Mouse (Mus musculus): ENCODE results near the gene Vamp3. TPM values are rescaled to one million over a fixed set of nuclear protein-coding genes. Genes with fewer than 3 reads are reported as not detected.
A peak's percentile ranks its signal among the peaks of the same experiment; 100 is the strongest.
"Not testable (repeated sequence)": the region's sequence is repeated elsewhere in the genome, so short reads cannot be mapped to it uniquely, and the experiment has no call there.

The Vamp3 gene
- total RNA-seq, 2 experiments from 2014 or later, result 51.0 to 54.1 TPM

DNA sequence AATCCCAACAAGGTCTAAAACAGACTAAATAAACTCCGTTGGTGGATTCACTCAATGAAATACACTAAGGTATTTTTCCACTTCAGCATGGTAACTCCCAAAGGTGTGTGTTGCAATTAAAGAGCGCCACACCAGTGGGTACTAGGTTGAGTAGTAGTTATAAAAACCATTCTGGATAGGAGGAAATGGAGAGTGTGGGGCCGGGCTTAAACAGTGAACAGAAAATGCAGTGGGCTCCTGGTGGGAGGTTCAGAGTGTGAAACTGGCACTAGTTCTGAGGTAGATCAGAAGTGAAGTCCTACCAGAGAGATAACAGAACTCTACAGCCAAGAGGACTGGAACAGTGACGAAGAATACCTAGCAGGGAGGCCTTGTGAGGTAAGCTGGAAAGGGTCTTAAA lies 871 bp upstream of the Vamp3 start:
- no peak for DNase-seq

DNA sequence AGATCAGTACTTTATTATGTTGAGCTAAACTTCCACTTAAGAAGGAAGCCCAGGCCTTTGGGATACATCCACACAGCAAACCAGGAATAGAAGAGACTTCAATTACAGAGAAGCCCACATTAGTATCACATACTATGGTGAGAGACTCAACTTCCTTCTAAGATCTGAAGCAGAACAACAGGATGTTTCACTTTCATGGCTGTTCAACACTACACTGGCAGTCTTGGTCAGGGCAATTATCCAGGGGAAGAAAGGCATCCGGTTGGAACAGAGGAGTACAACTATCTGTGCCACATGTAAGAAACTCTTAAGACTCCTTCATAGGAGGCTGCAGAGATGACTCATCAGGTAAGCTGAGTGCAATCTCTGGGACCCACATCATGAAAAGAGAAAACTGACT lies 6.6 kb downstream of the Vamp3 start:
- intact Hi-C loops (cut with DNase I; ENCODE audit: low total_unique reads), result no loop called here
- DNase-seq, result no peak

More for the DNA sequence above, 871 bp upstream of the Vamp3 start:
- intact Hi-C loops (cut with DNase I; ENCODE audit: low total_unique reads), result no loop called here

DNA sequence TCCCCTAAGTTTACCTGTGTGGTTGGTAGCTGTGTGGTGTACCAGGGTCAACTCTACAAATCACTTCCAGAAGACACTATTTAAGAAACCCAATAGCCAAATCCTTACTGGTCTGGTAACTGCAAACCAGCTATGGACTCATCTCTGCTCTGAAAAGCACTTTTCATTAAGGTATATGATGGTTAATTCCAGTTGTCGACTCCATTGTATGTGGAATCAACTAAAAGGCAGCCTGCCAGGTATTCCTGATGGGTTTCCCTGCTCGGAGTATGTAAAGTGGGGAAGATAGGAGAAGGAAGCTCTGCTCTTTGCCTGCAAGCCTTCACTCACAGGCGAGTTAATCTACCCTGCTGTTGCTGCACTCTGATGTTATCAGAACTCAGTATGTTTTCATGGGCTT lies 11.2 kb downstream of the Vamp3 start:
- intact Hi-C loops (cut with DNase I; ENCODE audit: low total_unique reads), result no loop called here
- DNase-seq, result no peak

DNA sequence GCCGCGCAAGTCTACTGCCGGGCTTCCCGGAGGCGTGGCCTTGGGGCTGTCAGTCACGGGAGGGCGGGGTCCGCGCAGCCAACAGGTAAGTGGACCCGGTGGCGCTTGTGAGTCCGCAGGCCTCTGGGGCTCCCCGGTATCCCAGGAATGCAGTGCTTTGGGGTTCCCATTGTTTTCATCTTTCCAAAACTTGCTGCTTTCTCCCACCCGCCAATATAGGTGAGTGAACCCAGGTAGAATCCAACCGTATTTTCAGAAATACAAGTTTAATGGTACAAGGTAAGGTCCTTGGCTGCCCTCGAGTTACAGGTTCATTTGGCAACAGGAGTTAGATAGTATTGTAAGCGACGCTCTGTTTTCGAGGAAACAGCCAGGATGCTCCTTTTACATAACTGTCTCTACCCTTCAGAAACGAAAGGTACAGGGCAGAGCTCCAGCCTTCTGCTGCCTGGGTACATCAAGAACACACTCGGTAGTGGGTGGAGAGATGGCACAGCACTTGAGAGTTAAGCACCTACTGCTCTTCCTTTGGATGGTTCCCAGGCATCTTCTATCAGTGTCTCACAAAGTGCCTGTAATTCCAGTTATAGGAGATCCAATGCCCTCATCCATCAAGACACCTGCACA lies 12.7 kb downstream of the Vamp3 start:
- no peak for DNase-seq
- intact Hi-C loops (cut with DNase I; ENCODE audit: low total_unique reads), result no loop called here

DNA sequence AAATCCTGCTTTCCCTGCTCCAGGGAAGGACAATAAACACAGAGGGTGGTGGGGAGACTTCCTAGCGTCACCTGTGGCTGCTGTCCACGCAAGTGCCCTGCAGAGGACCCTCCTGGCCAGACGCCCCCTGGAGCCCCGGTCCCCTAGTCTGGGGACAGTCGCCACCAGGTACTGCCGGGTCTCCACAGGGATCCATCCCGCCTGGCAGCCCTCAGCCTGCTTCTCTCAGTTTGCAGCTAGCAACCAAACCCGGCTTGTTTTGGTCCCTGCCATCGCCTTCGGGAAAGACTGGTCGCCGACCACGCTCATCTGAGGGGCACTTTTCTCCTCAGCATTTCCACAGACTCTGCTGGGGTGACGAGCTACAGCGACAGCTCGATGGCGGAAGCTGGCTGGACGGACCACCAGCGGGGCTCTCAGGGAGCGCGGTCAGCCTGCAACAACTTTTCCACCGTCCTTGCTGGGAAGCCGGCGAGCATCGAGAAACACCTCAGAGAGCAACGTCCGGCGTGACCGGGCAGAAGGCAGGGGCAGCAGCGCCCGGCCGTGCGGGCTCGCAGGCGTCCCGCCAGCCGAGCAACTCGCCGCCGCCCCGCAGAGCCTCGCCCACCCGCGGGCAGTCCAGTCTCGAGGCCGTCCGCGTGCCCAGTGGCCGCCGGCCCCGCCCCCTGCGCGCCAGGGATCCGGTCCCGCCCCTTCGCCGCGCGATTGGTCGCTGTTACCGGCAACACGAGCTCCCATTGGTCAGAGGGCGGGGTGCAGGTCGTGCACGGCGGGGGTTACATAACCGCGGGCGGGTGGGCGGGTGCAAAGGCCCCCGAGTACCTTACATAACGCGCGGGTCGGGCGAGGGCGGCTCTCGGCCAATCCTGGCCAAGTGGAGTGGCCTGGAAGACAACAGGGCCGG lies 13.5 kb downstream of the Vamp3 start, which contains the start of gene Per3:
Gene Per3 (minus strand): TSS at position 629 of the 907 bp plus-strand sequence.
- DNase-seq, result peak; percentile 99
- intact Hi-C loops (cut with DNase I; ENCODE audit: low total_unique reads), result no loop called here

DNA sequence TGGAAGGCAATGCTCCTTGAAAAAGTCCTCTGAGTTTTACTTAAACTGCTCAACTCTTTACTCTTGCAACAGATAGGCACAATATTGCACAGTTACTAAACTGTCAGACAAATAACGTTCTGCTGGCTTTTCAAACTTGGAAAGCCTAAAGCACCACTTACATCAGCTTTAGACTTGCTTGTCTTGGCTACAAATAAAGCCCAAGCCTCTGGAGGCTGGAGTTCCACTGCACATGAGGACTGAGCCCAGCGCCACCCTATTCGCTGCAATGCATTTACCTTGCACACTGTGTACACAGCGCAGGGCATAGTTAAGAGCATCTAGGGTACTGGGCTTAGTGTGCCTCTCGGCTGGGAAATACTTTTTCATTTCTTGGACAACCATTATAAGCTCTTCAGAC lies 14.5 kb downstream of the Vamp3 start:
- DNase-seq, result no peak
- intact Hi-C loops (cut with DNase I; ENCODE audit: low total_unique reads), result no loop called here

DNA sequence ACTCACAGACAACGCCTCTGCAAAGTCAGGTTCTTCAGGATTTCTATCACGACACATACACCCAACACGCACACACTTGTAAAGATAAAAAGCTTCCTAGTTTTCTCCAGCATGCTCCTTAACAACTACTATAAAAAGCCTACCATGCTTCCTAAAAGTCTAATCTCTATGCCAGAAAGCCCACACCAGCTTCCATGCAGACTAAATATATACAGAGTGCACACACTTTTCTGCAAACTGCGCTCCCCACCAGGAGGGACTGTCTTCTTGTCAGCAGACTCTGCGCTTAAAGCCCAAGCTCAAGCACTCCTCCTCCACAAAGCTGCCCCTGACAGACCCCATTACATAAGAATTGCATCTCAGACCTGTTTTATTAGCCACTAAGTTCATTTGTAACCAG lies 16.3 kb downstream of the Vamp3 start:
- intact Hi-C loops (cut with DNase I; ENCODE audit: low total_unique reads), result no loop called here
- DNase-seq, result no peak

DNA sequence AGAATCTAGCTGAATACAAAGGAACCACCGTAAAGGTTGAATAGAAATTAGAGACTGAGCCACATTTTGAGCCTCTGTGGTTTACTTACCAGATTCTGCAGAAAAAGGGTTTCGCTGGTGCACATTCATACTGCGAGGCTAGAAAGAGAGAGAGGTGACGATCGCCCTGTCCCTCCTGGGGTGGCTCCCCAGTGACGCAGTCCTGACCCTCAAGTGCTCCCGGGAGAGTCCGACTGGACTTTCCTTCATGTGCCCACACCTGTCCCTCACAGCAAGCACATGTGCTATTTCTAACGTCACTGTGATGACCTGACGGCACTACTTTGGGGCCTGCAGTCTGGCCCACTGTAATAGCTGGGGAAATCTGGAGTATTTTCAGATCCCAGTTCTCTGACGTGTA lies 20.0 kb downstream of the Vamp3 start:
- DNase-seq, result no peak
- intact Hi-C loops (cut with DNase I; ENCODE audit: low total_unique reads), result no loop called here

DNA sequence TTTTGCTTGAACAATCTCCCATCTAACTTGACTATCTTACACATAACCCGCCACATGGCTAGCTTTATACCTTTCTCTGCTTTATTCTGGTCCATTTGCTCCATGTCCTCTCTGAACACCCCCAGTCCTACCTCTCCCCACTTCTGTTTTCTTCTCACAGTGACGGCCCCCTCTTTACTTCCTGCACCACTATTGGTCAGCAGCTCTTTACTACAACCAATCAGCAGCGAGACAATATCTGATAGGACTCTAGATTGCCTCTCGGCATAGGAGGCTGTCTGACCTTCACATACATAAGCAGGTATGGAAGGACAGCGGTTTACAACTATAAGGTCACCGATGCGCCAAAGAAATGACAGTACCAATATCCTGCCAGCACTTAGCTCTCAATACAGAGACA lies 21.2 kb downstream of the Vamp3 start:
- intact Hi-C loops (cut with DNase I; ENCODE audit: low total_unique reads), result no loop called here
- no peak for DNase-seq

DNA sequence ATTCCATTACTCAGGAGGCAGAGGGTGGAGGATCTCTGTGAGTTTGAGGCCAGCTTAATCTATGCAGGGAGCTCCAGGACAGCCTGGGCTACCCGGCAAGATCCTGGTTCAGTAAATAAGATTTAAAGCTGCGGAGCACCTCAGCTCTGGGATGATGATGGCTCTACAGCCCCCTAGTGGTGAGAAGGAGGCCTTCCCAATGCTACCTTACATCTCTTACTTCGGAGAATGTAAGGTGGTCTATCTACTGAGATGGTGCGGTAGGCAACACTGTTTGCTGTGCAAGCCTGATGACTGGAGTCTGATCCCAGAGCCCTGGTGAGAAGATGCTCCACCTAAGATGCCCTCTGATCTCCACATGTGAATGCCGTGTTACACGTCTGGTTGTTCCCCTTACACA lies 30.8 kb downstream of the Vamp3 start:
- no peak for DNase-seq
- intact Hi-C loops (cut with DNase I; ENCODE audit: low total_unique reads), result no loop called here

DNA sequence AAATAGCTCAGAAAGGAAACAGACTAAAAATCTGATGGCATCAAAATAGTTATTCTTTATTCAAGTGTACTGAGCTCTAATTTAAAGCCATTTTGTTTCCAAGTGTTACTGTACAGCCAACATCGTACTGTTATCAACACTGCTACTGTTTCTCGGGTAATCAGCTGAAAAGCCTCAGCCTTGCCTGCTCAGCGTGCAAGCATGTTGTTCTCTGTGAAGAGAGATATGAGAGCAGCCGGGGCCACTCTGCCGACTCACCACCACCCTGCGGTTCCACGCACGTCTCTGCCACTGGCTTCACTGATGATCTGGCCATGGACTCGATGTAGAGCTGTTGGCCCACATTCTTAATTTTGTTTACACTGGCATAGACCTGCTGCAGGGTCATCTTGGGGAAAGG lies 33.6 kb downstream of the Vamp3 start:
- no peak for DNase-seq
- intact Hi-C loops (cut with DNase I; ENCODE audit: low total_unique reads), result no loop called here

DNA sequence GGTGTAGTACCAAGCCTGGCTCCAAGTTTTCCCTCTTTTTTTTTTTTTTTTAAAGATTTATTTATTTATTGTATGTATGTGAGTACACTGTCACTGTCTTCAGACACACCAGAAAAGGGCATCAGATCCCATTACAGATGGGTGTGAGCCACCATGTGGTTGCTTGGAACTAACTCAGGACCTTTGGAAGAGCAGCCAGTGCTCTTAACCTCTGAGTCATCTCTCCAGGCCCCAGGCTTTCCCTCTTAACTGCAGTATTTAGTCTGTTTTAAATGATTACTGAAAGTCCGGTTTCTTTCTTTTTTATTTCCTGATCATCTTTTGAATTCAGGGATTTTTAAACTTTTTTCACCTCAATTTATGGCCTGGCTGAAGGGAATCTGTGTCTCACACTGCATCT lies 40.4 kb downstream of the Vamp3 start:
- intact Hi-C loops (cut with DNase I; ENCODE audit: low total_unique reads); DNase-seq: not testable (repeated sequence)

DNA sequence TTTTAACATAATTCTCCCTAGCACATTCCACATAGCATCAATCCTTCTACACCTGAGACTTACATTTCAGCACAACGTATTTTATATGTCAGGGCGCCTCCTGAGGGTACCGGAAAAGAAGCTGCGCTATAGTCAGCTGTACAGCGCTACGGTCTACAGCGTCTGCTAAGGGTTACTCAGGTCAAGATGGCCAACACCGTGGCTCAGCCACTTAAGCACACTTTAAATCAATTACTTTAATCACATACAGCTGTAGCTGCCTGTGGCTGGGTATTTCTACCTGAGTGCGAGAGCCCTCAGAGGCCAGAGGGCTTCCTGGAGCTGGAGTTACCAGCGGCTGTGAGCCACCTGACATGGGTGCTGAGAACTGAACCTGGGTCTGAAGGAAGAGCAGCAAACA lies 41.8 kb downstream of the Vamp3 start:
- intact Hi-C loops (cut with DNase I; ENCODE audit: low total_unique reads), result no loop called here
- no peak for DNase-seq

DNA sequence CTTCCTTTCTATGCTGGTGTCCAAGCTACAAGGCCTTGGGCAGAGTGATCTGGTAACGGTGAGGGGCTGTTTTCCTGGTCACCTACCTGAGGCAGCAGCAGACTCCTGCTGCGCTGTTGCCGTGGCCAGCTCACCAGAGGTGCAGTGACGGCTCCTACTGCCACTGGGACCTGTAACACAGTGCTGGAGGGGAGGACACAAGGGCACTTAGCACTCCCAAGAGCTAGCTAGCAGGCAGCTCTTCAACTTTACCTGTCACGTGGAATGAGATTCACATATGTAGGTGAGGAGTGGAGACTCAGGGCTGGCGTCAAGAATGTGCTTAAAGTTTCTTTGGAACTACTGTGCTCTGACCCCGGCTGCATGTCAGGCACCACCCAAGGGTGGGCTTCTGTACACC lies 47.4 kb downstream of the Vamp3 start:
- no peak for DNase-seq
- intact Hi-C loops (cut with DNase I; ENCODE audit: low total_unique reads), result no loop called here

DNA sequence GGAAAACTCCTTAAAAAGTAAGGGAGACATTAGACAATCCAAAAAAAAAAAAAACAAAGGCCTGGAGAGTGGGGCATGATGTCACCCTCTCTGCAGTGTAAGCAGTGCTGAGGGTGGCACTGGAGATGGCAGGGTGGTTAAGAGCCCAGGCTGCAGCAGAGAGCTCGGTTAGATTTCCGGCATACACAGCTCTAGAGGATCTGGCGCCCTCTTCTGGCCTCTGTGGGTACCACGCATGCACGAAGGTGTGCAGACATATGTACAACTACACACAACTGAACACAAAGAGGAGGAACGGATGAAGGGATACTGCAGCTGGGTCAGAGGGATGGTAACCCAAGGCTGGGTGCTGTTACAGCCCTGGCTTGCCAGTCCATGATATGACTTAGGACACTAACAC lies 50.8 kb downstream of the Vamp3 start:
- peak; percentile 24 for DNase-seq
- intact Hi-C loops (cut with DNase I; ENCODE audit: low total_unique reads), result no loop called here

DNA sequence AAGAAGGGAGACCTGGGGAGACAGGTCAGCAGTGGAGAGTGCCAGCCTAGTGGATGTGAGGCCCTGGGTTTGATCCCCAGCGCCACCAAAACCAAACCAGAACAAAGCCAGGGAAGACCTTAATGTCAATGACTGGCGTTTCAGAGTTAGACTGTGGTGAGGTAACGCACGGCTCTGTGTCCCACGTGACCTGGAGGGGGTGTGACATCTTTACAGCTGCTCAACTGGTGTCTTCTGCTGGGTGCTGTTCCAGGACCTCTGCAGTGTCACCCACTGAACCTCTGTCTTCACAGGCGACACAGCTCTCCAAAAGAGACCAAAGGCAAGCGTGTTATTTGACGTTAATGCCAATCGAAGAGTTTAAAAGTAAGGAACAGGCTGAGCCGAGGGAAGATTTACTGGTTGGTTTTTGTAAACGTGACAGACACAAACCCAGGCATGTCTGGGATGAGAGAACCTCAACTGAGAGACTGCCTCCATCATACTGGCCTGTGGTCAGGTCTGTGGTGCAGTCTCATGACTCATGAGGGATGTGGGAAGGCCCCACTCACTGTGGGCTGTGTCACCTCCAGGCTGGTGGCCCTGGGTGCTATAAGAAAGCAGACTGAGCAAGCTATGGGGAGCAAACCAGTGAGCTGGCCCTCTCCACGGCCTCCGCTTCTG lies 52.0 kb downstream of the Vamp3 start:
- intact Hi-C loops (cut with DNase I; ENCODE audit: low total_unique reads), result no loop called here

DNA sequence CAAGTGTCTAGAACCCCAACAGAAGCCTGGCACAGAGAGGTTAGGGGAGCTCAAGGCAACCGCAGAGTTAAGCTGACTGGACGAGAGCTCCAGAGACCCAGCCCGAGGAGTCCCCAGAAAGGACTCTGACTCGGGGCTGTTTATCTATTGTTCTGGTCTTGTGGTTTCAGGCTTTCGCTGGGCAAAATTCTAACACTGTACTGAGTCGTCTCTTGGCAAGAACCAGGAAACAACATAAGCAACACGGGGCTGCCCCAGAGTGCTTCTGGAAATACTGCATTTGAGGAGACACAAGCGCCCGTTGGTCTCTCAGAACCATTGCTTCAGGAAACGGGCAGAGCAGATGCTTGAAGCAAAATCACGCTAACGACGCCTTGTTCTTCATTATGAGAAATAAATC lies 56.4 kb downstream of the Vamp3 start:
- intact Hi-C loops (cut with DNase I; ENCODE audit: low total_unique reads), result no loop called here
- no peak for DNase-seq

More for the DNA sequence above, 52.0 kb downstream of the Vamp3 start:
- DNase-seq, result no peak

DNA sequence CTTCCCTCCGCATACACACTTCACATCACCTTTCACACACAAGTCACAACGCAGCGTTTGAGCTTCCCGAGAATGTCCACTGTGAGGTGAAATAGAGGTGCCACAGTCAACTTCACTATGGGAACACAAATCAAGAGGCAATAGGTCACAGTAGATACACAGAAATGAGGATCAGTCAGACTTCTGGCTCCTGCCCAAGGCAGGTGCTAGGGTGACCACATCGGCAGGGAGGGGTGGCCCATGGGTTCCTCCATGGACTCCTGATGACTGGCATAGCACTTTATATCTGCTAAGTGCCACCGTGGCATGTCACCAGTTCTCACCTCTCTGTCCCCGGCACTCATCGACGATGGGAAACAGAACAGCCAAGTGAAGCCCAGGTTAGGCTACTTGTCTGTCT lies 59.1 kb downstream of the Vamp3 start:
- intact Hi-C loops (cut with DNase I; ENCODE audit: low total_unique reads), result no loop called here

More for the DNA sequence above, 59.1 kb downstream of the Vamp3 start:
- no peak for DNase-seq
